Mouse (Mus musculus): ENCODE measurements around the gene Bcl10. TPM values are rescaled to one million over a fixed set of nuclear protein-coding genes. Genes with fewer than 3 reads are reported as not detected.

Gene Bcl10
- polyA plus RNA-seq, 1 experiment from 2014 or later: 59.5 TPM

Other genes with a start within 250 kb of the Bcl10 start
- 23.7 and 28.0 TPM in 2 replicates for gene Ddah1, start 164.1 kb upstream of the Bcl10 start, polyA plus RNA-seq (2014; fragmentation: Nextera tagmentation; extraction: Ambion mirVana)
- gene 2410004B18Rik, start 15.2 kb downstream of the Bcl10 start, polyA plus RNA-seq (2014; fragmentation: Nextera tagmentation; extraction: Ambion mirVana): 57.8 and 70.0 TPM in 2 replicates
- 1.9 and 2.0 TPM in 2 replicates for gene Syde2, start 65.1 kb downstream of the Bcl10 start, polyA plus RNA-seq (2014; fragmentation: Nextera tagmentation; extraction: Ambion mirVana)
- 0.50 TPM in 1 of 2 replicates, not detected in the other for gene Wdr63, start 185.3 kb downstream of the Bcl10 start, polyA plus RNA-seq (2014; fragmentation: Nextera tagmentation; extraction: Ambion mirVana)
- gene Mcoln3, start 194.6 kb downstream of the Bcl10 start, polyA plus RNA-seq (2014; fragmentation: Nextera tagmentation; extraction: Ambion mirVana): 8.6 and 9.2 TPM in 2 replicates
- gene Mcoln2, start 227.0 kb downstream of the Bcl10 start, polyA plus RNA-seq (2014; fragmentation: Nextera tagmentation; extraction: Ambion mirVana): 0.29 and 0.54 TPM in 2 replicates

Measured in embryonic facial prominence, embryonic 11.5 days (tissue).